Mouse (Mus musculus) T-helper 1 cell (primary cell): Measurements from ENCODE around the gene Bcat1.

Source experiments
- in situ Hi-C: fragments of 300-600 bp; cut with MboI, MseI; formaldehyde crosslinking; loops from one replicate; pipeline ENCODE4 v1.15.1; 2025; ENCODE audit warnings: high pct_unique_total_duplicates

Gene Bcat1

DNA sequence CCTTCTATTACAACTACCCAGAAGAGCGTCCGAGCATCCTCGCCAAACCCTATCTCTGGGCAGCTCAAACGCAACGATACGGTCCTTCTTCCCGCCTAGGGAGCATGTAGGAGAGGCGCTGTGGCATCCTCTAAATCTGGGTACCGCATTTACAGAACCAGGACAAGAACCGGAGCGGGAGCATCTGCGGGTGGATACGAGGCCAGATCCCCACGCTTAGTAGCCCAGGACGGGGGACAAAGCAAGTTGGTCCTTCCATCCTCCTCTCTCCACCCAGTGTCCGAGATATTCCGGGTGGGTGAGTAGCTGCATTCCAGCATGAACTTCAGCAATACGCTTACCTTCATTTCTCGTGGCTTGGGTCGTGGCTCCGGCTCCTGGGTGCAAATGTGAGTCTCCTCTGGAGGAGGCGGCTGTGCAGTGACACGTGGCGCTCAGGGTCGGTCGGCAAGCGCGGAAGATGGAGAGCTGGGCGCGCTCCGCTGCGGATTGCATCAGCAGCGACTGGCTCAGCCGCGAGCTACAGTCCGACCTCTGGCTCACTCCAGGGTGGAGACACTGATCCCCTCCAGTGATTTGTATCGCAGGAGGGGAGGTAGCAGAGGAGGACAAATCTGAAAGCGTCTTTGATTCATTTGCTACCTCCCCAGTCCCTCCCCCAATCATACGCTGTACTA lies at the start of gene Bcat1:
TSS of gene Bcat1 (minus strand) at position 637 of the 677 bp plus-strand sequence.
- in situ Hi-C loops, result no loop called here

DNA sequence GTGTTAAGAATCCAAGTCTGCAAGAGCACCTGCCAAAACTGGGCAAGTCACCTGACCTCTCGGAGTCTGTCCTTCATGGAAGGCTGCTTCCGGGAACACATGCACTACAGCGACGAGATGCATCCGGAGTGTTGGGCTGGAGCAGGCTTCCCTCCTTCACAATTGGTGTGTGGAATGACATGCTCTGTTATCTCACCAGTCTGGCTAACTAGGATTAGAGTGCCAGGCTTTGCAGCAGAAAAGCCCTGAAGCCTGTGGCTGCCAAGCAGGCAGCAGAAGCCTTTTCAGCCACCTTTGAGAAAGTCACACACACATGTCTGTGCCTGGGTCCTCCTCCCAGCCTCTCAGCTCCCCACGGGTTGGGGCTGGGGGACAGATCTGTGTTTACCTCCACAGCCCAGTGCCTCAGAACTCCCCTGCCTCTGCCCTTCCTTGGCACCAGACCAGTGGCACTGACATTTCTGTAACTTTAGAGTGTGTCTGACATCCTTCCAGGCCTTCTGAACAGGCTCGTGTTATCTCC lies 49.7 kb upstream of the Bcat1 start:
- in situ Hi-C loops, result no loop called here

DNA sequence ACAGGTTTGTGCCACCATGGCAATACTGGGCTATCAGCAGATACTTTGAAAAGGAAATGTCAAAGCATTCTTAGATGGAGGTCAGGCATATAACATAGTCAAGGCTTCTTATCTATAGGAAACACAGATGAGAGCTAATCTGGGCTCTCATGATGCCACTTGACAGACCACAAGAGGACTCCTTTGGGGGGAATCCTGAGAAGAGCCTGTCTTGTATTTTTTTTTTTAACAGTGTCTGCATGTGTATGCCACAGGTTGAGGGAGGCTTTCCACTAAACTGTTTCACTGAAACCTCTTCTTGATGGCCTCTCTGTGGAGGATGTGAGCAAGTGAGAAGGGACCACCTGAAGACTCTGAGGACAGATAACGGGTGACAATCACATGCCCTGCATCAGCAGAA lies 48.6 kb upstream of the Bcat1 start:
- in situ Hi-C loops, result no loop called here

DNA sequence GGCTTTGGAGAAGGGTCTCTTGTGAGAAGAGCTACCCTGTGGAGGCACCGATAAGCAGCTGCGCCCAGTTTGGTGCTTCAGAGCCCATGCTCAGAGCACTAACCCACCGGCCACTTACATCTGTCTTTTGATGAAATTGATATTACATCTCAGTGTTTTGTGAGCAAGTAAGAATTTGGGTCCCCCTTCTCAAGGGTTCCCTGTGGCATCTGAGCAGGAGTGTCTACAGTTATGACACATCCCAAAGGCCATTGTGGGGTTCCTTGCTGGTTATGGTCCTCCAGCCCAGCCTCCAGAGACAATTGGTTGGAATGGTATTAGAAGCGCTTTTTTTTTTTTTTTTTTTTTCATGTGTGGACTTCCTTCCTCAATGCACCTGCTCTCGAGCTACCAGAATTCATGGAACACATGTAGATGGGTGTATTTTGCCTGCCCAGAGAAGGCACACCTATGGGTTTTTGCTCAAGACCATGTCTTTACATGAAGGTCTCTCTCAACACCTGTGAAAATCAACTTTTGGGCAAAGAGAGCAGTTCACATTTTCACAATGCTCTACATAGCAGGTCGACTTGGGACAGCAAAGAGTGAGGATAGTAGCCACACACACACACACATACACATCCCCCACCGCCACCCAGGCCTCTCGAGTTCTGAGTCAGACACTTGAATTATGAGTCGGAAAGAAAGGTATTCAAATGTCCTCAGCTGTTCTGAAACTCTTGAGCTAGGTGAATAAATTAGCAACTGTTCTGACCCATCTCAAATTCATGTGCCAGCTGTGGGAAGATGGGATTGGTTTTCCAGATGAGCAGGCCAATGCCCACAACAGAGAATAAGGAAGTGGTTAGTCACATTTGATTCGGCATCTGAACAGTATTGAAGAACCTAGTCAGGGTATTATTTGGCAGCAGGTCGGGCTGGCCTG lies 47.4 kb upstream of the Bcat1 start:
- in situ Hi-C loops, result no loop called here

DNA sequence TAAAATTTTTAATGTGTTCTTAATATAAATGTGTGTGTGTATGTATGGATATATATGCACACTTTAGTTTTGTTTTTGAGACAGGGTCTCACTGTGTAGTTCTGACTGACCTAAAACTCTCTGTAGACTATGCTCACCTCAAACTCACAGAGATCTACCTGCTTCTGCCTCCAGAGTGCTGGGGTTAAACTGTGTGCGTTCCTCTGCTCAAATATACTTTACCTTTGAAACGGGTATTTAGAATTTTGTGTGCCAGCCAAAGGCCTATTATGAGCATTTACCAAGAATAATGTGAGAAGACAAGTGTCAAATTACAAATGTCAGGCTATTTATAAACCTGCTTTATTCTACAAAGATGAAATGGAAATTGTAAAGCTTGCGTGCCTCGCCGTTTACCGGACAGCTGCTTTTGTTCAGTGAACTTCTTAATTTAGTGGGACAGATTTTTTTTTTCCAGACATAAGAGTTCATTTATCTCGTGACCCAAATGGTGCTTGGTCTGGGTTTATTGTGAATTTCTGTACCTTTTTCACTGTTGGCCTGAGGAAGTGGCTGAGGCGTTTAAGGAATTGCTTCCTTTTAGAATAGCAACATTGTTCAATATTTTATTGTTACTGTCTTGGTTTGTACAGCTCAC lies 46.6 kb upstream of the Bcat1 start:
- in situ Hi-C loops, result no loop called here

DNA sequence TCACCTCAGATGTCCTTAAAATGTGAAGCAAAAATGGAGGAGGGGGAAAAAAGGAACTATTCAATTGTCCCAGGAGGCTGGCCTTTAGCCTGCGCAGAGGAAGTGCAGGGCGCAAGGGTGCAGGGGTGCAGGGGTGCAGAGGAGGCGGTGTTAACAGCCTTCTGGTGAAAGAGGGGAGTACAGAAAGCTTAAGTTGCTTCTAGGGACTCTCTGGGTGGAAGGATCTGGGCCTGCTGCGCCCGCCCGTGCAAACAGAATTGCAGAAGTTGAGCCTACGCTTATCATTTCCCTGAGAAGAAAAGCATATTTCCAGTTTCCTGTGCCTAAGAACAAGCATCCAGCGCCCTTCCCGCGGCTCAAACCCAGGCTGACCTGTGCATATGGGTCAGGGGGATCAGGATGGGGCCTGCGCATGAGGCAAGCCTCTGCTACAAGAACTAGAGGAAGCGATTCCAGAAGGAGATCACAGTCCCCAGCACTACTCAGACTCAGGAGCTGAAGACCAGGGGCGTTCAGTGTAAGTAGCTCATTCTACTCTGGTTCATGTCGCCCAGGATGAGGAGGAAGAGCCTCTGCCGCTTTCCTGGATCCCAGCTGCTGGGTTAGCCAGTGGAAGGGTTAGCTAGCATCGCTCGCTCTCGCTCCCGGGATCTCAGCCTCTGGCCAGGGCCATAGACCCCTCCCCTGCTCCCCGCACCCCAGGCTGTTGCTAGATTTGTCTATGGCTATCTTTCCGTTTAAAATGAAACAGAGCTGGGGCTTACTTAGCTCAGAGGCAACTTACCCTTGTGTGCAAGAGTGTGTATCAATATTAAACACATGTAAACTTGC lies 45.8 kb upstream of the Bcat1 start:
- in situ Hi-C loops, result no loop called here

DNA sequence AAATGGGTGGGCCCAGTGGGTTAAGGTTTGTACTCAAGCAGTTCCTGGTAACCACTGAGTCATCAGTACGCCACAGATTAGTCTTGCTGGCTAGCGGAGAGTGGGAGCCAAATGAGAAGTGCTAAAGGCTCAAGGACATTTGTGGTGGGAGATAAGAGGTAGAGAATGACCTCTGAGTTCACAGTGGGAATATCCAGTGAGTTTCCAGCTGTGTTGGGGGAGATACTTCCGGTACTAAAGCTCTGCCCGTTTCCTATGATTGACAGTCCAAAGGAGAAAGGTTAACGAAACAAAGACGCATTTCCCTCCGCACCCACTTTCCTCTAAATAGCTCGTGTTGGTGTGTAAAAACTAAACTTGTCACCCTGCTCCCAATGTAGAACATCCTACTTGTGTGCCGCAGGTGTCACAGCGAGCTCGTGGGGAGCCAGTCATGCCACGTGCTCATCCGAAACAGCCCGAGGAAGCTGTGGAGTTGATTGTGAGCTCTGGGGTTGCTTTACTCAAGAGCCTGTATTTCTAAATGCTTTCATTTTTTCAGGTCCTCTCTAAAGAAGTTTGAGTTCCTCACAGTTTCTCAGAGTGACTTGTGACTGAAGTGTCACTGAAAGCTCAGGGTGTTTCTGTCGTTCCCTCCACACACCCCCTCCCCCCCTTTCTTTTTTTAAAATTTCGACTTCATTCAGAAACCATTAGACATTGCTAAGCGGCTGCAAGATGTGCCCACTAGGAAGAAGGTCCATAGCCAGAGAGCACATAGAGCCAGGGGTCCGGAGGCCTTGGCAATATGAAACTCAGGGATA lies 45.0 kb upstream of the Bcat1 start:
- in situ Hi-C loops, result no loop called here

DNA sequence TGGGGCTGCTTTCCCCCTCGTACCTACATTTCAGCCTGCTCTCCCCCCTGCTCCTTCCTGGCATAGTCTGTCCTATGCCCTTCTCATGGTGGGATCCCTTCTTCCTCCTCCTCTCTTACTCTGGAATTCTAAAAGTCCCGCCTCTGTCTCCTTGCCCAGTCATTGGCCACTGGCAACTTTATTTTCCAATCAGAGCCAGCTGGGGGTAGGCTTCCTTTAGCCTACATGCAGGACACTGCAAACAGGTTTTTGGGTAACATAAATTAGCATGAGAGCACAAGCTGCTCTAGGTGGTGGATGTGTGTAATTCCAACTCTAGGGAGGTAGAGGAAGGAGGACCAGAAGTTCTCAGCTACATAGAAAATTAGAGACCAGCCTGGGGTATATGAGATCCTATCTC lies 44.1 kb upstream of the Bcat1 start:
- in situ Hi-C loops, result no loop called here

DNA sequence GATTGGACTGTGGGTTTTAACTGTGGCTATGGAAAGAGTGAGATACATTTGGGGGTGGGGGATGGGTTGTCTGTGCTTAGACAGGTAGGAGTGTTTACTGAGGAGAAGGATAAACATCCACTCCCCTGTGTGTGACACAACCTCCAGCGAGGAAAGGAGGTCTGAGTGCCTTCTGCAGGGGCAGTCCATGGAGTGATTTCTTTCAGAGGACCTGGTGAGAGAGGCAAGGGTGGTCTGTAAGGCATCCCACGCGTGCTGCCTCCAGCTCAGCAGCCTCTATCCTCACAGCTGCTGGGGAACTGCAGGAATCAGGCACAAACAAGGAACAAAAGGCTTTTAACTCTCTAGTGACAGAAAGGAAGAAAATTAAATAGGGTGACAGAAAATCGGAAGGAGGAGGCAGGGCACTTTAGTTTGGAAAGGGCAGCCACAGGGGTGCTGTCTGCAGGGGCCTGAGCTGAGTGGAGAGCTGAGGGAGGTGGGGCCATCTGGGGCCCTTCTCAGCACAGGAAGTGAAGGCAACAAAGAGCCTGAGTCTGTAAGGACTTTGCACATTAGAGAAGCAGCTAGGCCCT lies 40.2 kb upstream of the Bcat1 start:
- in situ Hi-C loops, result no loop called here

DNA sequence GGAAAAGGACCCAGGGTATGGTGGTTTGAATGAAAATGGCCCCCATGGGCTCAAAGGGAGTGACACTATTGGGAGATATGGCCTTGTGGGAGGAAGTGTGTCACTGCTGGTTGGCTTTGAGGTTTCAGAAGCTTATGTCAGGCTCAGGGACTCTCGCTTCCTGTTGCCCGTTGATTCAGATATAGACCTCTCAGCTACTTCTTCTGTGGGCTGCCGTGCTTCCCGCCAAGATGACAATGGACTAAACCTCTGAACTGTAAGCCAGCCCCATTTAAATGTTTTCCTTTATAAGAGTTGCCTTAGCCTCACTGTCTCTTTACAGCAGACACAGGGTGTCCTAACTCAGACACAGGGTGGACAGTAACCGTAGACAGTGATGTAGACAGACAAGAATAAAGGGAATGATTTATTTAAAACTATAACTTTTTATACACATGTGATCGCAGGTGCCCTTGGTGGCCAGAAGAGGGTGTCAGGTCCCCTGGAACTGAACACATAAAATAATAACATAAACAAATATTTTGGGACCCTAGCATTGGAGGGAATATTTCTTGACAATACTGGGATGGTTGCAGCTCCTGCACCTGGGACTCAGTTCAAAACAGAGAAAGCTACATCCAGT lies 39.6 kb upstream of the Bcat1 start, which contains the start of gene Lrmp:
TSS of gene Lrmp (plus strand) at position 178 of the 622 bp plus-strand sequence.
- in situ Hi-C loops, result no loop called here

DNA sequence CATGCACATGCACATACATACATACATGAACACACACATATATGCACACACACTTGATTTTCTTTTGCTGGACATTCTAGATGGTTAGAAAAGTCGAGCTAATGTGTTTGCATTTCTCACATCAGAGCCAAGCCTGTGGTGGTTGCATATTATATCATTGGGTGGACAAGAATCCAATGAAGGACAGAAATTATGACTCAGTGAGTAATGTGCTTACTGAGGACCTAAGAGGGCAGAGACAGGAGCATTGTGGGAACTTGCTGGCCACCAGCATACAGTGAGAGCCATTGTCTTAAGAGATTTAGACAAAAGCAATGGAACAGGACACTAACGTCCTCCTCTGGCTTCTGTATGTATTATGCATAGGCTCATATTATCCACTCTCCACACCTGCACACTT lies 38.6 kb upstream of the Bcat1 start:
- in situ Hi-C loops, result loop anchor here (5.0 kb wide), 1 partner anchor 202 kb away; no protein-coding TSS in a partner anchor

DNA sequence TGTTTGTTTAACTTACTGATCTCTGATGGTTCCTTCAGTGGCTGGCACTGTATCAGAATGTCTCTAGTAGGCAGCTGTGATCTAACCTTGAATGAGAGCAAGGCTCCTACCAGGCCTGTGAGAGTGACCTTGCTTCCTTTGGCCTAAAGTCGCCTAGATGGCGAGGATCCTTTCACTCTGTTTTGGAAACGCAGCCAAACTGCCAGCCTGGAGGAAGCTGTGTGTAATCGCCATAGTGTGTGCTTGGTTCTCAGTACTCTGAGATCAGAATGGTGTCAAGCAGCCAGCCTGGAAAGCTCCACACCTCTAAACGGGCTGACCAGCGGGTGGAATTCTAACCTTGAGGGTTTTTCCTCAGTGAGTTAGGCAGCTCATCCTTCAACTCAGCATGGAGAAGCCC lies 36.9 kb upstream of the Bcat1 start:
- in situ Hi-C loops, result loop anchor here (5.0 kb wide), 1 partner anchor 201 kb away; no protein-coding TSS in a partner anchor

DNA sequence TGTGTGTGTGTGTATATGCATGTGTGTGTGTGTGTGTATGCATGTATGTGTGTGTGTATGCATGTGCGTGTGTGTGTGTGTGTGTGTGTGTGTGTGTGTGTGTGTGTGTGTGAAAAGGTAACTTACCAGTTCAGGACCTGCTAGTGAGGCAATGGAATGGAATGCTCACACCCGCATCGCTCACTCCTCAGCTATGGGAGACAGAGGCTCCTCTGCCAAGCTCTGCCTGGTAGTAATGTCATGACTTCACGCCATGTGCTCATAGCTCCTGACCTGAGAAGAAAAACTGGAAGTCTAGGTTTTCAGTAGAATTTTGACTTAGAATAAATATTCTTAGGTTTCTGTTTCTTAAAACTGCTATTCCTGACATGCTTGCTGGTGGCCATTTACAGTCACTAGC lies 34.8 kb upstream of the Bcat1 start:
- in situ Hi-C loops, result loop anchor here (5.0 kb wide), 1 partner anchor 198 kb away; no protein-coding TSS in a partner anchor

DNA sequence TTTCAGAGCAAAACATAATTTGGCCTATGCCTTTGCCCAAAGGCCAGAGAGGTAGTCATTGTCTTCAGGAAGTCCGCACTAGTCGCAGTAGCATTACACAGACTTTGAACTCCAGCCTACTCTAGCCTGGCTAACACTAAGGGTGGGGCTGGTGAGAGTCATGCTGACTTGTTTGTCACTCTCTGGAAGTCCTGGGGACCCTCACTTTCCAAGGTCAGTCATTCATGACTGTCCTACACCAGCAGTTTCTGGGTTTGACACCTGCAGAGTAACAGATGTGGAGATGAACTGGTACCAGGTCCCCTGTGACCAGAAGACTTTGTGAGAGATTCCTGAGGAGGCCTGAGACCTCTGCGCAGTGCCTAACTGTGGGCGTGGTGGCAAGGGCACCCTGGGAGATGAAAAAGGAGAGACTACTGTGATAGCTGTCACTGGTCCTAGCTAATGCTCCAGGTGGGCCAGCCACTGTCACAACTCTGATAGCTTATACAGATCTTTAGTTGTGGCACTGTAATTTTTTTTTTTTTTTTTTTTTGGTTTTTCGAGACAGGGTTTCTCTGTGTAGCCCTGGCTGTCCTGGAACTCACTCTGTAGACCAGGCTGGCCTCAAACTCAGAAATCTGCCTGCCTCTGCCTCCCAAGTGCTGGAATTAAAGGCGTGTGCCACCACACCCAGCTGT lies 30.3 kb upstream of the Bcat1 start:
- in situ Hi-C loops, result no loop called here

DNA sequence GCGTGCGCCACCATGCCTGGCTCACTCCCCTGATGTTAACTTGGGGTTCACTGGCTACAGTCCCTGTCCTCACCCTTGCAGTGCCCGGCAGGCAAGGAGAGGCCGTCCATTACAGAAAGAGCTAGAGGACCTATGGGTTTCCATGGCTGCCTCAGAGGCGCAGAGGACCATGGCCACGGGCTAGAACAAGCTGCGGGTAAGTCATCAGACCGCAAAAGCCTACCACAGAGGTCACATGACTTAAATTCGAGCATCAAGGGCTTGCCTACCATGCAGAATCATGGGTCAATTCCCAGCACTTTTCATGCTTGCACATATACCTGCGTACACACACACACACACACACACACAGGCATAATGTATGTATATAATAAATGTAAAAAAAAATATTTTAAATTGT lies 29.5 kb upstream of the Bcat1 start:
- in situ Hi-C loops, result no loop called here

DNA sequence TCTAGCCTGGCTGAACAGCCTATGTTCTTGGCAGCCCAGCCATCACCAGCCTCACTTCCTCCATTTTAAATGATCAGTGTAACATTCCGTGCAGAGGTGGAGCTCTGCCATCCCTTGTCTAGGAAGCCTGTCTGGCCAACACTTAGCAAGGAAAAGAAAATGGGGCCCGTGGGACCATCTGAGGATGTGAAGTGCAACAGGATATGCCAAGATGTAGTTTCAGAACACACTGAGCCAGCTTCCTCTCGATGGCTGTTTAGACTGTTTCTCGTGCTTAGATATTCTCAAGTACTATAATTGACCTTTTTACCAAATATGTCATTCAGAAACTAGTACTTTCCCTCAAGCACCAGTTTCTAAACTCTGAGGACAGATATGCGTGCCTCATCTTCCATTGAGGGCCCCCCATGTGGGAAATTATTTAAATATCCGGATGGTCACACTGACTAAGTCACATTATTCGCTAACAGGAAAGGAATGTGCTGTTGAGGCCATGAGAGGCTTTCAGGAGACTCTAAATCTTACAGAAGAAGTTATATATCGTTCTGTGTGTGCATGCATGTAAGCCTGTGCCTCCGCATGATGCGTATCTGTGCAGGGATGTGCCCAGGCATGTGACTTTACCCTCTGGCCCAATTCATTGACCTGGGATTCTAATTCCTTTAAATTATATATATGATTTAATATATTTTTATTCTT lies 28.4 kb upstream of the Bcat1 start:
- in situ Hi-C loops, result no loop called here

DNA sequence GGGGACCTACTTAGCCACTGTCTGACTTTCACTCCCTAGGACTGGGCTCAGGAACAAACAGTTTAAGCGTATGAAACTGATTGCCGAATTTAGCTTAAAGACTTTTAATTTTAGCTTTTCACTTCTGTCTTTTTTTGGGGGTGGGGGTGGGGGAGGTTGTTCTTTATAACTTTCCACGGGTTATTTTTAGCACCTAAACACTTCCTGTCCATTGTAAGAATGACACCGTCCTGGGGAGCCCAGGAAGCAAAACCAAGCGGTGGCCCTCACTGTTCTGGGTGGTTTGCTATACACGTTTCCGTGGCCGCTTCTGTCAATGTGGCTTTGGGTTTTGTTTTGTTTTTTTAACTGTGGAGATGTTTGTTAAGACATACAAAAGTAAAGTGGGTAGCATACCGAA lies 24.9 kb upstream of the Bcat1 start:
- in situ Hi-C loops, result no loop called here

DNA sequence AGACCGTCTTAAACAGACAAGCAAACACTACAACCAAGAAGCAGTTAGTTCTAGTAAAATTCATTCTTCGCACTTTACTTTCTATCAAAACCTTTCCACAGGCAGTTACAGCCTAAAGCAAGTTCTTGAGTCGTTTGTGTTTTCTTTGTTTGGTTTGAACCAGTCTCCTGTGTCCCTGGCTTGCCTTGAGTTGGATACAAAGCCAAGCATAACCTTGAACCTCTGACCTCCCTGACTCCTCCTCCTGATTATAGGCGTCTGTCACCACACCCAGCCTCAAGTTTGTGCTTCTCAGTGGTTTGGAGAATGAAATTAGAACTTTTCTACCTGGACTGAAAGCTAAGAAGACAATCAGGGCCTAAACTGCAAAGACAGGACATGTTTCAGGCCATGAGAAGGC lies 18.4 kb upstream of the Bcat1 start:
- in situ Hi-C loops, result no loop called here
